Mouse (Mus musculus) heart, embryonic 13.5 days (tissue): ENCODE results near the gene Mycbpap. TPM values are rescaled to one million over a fixed set of nuclear protein-coding genes. Genes with fewer than 3 reads are reported as not detected.

Experiments used
- ATAC-seq: fragments of 200-750 bp; cut with Nextera tagmentation; 2 replicates; pipeline ENCODE4 v1.8.0; 2017; ENCODE audit warnings: moderate TSS enrichment; ENCODE audit not compliant: insufficient number of reproducible peaks, low FRiP score, low TSS enrichment; ENCODE audit errors: extremely low read depth
- H3K27ac ChIP-seq: fragments of 300-500 bp; sonication (generic); replicated peaks from 2 replicates; pipeline ENCODE4 v1.5.1; 2015; ENCODE audit warnings: moderate library complexity, mild to moderate bottlenecking, inconsistent platforms
- H3K27me3 ChIP-seq: fragments of 300-500 bp; sonication (generic); replicated peaks from 2 replicates; pipeline ENCODE4 v1.6.1; 2015; ENCODE audit warnings: mild to moderate bottlenecking, inconsistent platforms
- H3K36me3 ChIP-seq: fragments of 300-500 bp; sonication (generic); 2 replicates; pipeline ENCODE4 v1.6.1; 2015; ENCODE audit warnings: mild to moderate bottlenecking, inconsistent platforms
- H3K4me1 ChIP-seq: fragments of 300-500 bp; sonication (generic); 2 replicates; pipeline ENCODE4 v1.6.1; 2015; ENCODE audit warnings: inconsistent platforms
- H3K4me2 ChIP-seq: fragments of 300-500 bp; sonication (generic); 2 replicates; pipeline ENCODE4 v1.6.1; 2015; ENCODE audit warnings: inconsistent platforms, mild to moderate bottlenecking, moderate library complexity
- H3K4me3 ChIP-seq: fragments of 300-500 bp; sonication (generic); 2 replicates; pipeline ENCODE4 v1.5.1; 2015; ENCODE audit warnings: moderate library complexity, mild to moderate bottlenecking, inconsistent platforms
- H3K9ac ChIP-seq: fragments of 300-500 bp; sonication (generic); 2 replicates; pipeline ENCODE4 v1.6.1; 2015; ENCODE audit warnings: inconsistent platforms, mild to moderate bottlenecking, moderate library complexity
- H3K9me3 ChIP-seq: fragments of 300-500 bp; sonication (generic); 2 replicates; pipeline ENCODE4 v1.6.1; 2016; ENCODE audit warnings: inconsistent platforms
- WGBS: fragments of 180-500 bp; shearing (Covaris S2); methylation state at CpG from one replicate; pipeline ENCODE4 v1.1.7; 2015; ENCODE audit warnings: mixed read lengths; 5-methylcytosine and 5-hydroxymethylcytosine counted together
- polyA plus RNA-seq: library from polyadenylated mRNA; unstranded; fragments of >200 nt; fragmentation: Nextera tagmentation; extraction: Ambion mirVana; gene quantifications from 2 replicates; pipeline ENCODE4 v1.2.1, GENCODE M21; 2015

Mycbpap gene
- polyA plus RNA-seq, 1 experiment from 2014 or later = 5.6 TPM

DNA sequence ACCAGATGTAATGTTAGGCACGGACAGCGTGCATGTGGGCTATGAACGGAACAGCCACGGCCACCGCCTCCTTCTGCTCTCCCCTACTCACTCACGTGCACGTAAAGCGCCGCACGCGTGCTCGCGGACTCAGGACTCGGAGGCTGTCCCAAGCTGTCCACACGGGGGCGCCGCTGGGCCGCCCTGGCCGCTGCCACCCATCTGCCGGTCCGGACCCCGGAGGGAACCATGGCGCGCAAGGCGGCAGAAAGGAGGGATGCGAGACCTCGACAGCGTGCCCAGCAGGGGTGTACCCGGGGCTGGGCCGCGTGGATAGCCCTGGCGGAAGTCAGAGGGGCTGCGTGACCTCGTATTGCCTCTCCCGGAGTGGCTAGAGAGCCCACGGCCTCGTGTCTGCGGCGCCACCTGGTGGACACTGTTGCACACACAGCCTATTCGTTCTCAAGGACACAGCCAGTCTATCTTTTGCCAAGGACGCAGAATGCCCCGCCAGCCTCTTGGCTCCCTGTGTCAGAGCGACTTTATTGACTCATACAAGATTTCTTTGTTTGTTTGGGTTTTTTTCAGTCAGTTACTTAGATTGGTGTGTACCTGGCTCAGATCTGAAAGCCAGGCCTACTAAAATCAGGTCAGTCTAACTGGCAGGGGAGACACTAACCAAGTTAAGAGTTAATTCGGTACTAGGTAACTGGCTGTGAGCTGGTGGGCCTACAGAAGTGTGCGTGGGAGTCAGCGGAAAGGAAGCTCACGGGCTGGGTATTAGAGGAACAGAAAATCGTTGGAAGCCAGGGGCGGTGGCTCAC lies 27.5 kb upstream of the Mycbpap start, which contains the start of gene Rsad1:
Rsad1 (minus strand) TSS at position 368 of the 803 bp plus-strand sequence.
- peak; percentile 73 for ATAC-seq
- Histone ChIP-seq H3K36me3 (peaks cover 5% of the 10 kb centered on the region; the same call in 1 of the 2 replicates), H3K27ac (peak within 1 kb of the TSS; percentile 85), H3K4me2 (peak within 1 kb of the TSS; percentile 90), H3K4me1 (peaks cover 22% of the 10 kb centered on the region), H3K27me3 (no peaks in the 10 kb centered on the region), H3K4me3 (peak within 1 kb of the TSS; percentile 62), H3K9me3 (0 out of 2 replicates have a peak, but pooled peaks cover 4% of the 10 kb centered on the region), H3K9ac (peak within 1 kb of the TSS; percentile 82)
- 3% methylated on average over 49 of the region's 49 CpGs for WGBS

DNA sequence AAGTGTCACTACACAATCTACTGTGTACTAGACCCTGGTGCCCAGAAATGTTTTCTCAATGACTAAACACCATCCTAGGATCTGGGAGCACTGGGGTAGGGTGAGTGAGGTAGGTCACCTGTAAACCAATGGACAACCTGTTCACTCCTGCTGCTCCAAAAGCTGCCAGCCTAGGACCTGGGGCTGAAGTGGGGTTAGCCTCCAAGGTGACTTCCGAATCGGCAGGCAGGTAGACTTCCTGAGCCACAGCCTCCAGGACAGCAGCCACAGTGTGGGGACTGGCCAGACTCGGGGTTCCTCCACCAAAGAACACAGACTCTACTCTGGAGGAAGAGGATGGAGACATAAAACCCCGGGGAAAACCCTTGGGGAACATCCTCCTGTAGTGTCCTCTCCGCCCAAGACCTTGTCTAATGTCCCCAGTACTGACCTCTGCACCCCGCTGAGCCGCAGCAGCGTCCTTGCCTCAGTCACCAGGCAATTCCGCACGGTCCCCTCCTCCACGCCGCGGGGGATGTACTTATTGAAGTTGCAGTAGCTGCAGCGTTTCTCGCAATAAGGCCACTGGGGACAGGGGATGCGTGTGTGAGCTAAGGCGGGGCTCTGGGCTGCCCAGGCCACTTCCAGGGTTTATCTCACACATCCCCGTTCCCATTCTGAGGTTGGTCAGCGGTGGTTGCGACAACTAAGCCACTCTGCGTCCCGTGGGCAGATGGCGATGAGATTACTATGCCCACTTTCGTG lies 26.7 kb upstream of the Mycbpap start:
- ATAC-seq = peak; percentile 16; the same call in 1 of the 2 replicates
- Histone ChIP-seq H3K4me1 (peaks cover 26% of the 10 kb centered on the region), H3K9me3 (0 out of 2 replicates have a peak, but pooled peaks cover 4% of the 10 kb centered on the region), H3K27ac (peak overlapping the region; percentile 85), H3K4me2 (peak overlapping the region; percentile 90), H3K4me3 (peak overlapping the region; percentile 62), H3K36me3 (peaks cover 9% of the 10 kb centered on the region), H3K27me3 (no peaks in the 10 kb centered on the region), H3K9ac (peak overlapping the region; percentile 82)
- WGBS = 9% methylated on average over 24 of the region's 24 CpGs

DNA sequence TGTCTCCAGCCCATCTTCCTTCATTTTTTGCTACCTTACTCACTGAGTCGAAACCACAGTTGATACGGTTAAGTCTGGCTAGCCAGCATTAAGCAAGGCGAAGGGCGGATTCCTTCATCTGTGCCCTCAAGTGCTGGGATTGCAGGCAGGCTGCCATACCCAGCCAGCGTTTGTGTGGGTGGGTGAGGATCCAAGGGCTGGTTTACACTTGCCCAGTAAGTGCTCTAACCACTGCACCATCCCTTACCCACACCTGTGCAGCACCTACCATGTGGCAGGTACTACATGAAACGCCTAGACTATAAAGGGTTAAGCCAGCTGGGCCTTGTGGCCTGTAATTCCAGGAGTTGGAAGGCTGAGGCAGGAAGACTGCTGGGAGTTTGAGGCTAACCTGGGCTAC lies 25.7 kb upstream of the Mycbpap start:
- ATAC-seq = no peak
- no peak overlapping the region for H3K9ac ChIP-seq
- no peak overlapping the region for H3K4me2 ChIP-seq
- 0 out of 2 replicates have a peak, but pooled peaks cover 4% of the 10 kb centered on the region for H3K9me3 ChIP-seq
- H3K36me3 ChIP-seq = peaks cover 16% of the 10 kb centered on the region
- H3K27me3 ChIP-seq = no peaks in the 10 kb centered on the region
- H3K4me1 ChIP-seq = peaks cover 26% of the 10 kb centered on the region
- 90% methylated on average over 6 of the region's 6 CpGs for WGBS
- H3K4me3 ChIP-seq = no peak overlapping the region
- H3K27ac ChIP-seq = no peak overlapping the region

DNA sequence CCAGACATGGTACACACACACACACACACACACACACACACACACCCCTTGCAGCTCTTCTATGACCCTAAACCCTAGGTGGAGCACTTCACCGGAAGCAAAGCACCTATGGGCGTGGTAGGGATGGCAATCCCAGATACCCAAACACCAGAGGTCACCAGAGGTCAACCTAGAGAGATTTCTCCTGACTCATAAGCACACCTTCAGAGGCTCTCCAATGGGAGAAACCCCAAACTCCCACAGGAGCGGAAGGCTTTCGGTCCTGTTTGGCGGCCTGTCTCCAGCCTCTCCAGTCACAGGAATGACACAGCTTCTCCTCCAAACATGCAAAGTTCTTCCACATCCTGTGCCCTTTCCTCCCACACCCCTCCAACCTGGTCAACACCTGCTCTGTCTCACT lies 24.8 kb upstream of the Mycbpap start:
- H3K4me2 ChIP-seq = no peak overlapping the region
- 94% methylated on average over 5 of the region's 5 CpGs for WGBS
- peaks cover 26% of the 10 kb centered on the region for H3K4me1 ChIP-seq
- H3K9me3 ChIP-seq = no peaks in the 10 kb centered on the region
- H3K27ac ChIP-seq = no peak overlapping the region
- no peaks in the 10 kb centered on the region for H3K27me3 ChIP-seq
- H3K4me3 ChIP-seq = no peak overlapping the region
- no peak overlapping the region for H3K9ac ChIP-seq
- H3K36me3 ChIP-seq = peaks cover 20% of the 10 kb centered on the region
- no peak for ATAC-seq

DNA sequence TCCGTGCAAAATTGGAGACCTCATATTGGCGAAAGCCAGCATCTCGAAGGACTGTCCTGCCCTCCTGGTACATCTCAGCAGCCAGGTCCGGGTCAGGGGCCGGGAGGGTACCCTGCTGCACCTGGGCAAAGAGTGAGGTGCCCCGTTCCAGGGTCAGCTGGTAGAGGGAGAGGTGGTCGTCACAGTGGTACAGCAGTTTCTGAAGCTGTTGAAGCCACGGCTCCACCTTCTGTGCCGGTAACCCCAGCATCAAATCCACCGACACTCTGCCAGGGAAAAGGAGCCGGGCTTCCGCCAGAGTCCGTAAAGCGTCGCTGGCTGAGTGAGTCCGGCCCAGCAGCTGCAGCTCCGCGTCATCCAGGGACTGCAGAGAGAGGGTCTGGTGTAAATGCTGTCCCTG lies 22.9 kb upstream of the Mycbpap start:
- Histone ChIP-seq H3K27ac (no peak overlapping the region), H3K9ac (peak overlapping the region; percentile 24)
- no peak for ATAC-seq

DNA sequence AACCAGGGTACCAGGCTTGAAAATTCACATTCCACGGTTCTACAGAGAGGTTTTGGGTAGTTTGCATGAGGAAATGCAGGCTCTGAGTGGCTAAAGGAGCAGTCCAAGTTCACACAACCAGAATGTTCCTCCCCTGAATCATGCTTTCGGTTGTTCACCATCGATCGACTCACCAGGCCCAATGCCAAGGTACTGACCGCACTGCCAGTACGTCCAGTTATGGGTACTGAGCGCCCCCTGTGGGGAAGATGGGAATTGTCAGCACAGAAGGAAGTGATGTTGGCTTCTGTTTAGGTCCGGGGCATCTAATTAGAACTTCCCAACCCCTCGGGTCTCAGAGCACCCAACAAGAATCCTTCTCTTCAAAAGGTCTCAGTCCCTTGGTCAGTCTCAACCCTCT lies 22.4 kb upstream of the Mycbpap start:
- ATAC-seq = no peak
- peak overlapping the region; percentile 24 for H3K9ac ChIP-seq
- 25% methylated on average over 9 of the region's 9 CpGs for WGBS
- peak overlapping the region; percentile 30 for H3K4me3 ChIP-seq
- peaks cover 26% of the 10 kb centered on the region for H3K36me3 ChIP-seq
- H3K4me2 ChIP-seq = peak overlapping the region; percentile 62
- H3K9me3 ChIP-seq = no peaks in the 10 kb centered on the region
- no peaks in the 10 kb centered on the region for H3K27me3 ChIP-seq
- peaks cover 20% of the 10 kb centered on the region for H3K4me1 ChIP-seq
- H3K27ac ChIP-seq = no peak overlapping the region

More for the DNA sequence above, 22.9 kb upstream of the Mycbpap start:
- 42% methylated on average over 18 of the region's 18 CpGs for WGBS
- Histone ChIP-seq H3K4me3 (peak overlapping the region; percentile 30), H3K4me1 (peaks cover 23% of the 10 kb centered on the region), H3K27me3 (no peaks in the 10 kb centered on the region), H3K4me2 (peak overlapping the region; percentile 62), H3K36me3 (peaks cover 26% of the 10 kb centered on the region), H3K9me3 (no peaks in the 10 kb centered on the region)

DNA sequence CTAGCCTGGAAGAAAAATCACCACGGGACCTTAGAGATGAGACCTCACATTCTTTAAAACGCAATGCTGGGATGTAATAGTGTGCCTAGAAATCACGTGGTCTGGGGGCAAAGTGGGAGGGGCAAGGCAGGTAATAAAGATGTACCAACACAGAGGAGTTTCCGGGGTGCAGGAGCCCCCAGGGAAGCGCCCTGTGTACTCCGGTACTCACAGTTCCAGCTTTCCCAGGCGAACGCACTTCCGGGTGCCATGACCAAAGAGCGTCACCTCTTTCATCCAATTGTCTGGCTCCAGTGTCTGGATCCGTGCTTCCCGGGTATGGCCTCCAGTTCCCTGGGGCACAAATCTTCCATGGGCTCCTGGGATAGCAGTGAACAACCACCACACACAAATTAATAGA lies 21.8 kb upstream of the Mycbpap start:
- no peak for ATAC-seq
- peaks cover 26% of the 10 kb centered on the region for H3K36me3 ChIP-seq
- WGBS = 81% methylated on average over 12 of the region's 12 CpGs
- H3K4me2 ChIP-seq = no peak overlapping the region
- no peak overlapping the region for H3K9ac ChIP-seq
- H3K4me1 ChIP-seq = peaks cover 18% of the 10 kb centered on the region
- no peaks in the 10 kb centered on the region for H3K27me3 ChIP-seq
- no peak overlapping the region for H3K27ac ChIP-seq
- no peaks in the 10 kb centered on the region for H3K9me3 ChIP-seq
- H3K4me3 ChIP-seq = no peak overlapping the region

DNA sequence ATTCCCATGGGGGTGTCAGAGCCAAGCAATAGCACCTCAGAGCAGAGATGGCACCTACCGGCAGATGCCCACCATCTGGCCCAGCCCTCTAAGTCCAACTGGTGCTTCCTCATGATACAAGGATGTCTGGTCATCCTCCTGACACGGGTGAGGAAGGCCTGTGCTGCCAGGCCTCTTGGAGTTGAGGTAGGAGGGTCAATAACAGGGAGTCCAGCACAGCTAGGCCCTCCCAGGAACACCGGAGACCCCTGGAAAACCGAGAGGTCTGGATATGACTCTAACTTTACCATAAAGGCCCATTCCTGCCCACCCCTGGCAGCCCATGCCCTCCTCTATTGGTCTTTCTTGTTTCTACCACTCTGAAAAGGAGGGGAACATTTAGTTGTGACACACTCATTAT lies 20.9 kb upstream of the Mycbpap start:
- H3K27me3 ChIP-seq = no peaks in the 10 kb centered on the region
- H3K9me3 ChIP-seq = no peaks in the 10 kb centered on the region
- H3K9ac ChIP-seq = no peak overlapping the region
- no peak for ATAC-seq
- peaks cover 13% of the 10 kb centered on the region for H3K4me1 ChIP-seq
- no peak overlapping the region for H3K4me3 ChIP-seq
- no peak overlapping the region for H3K27ac ChIP-seq
- 91% methylated on average over 4 of the region's 4 CpGs for WGBS
- H3K36me3 ChIP-seq = peaks cover 26% of the 10 kb centered on the region
- H3K4me2 ChIP-seq = no peak overlapping the region

DNA sequence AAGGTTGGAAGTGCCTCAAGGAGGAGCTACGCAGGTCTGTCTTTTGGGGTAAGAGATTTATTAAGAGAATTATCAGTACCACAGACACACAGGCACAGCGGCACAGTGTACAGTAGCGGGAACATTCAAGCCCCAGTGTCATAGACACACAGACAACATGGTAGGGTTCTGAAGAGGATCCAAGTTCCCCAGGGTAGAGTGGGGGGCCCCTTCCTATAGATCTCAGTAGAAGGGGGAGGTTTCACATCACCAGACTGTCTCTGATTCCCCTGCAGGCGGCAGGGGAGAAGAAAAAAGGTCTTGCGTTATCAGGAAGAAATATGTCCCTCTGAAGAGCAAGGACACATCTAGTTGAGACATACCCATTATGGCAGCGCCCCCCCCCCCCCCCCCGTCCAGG lies 18.2 kb upstream of the Mycbpap start:
- no peak overlapping the region for H3K4me3 ChIP-seq
- WGBS = 73% methylated on average over 7 of the region's 7 CpGs
- H3K9me3 ChIP-seq = no peaks in the 10 kb centered on the region; the same call in 1 of the 2 replicates
- no peak for ATAC-seq
- no peaks in the 10 kb centered on the region for H3K27me3 ChIP-seq
- H3K36me3 ChIP-seq = peaks cover 26% of the 10 kb centered on the region
- H3K27ac ChIP-seq = no peak overlapping the region
- no peak overlapping the region for H3K9ac ChIP-seq
- peaks cover 19% of the 10 kb centered on the region for H3K4me1 ChIP-seq
- no peak overlapping the region for H3K4me2 ChIP-seq

DNA sequence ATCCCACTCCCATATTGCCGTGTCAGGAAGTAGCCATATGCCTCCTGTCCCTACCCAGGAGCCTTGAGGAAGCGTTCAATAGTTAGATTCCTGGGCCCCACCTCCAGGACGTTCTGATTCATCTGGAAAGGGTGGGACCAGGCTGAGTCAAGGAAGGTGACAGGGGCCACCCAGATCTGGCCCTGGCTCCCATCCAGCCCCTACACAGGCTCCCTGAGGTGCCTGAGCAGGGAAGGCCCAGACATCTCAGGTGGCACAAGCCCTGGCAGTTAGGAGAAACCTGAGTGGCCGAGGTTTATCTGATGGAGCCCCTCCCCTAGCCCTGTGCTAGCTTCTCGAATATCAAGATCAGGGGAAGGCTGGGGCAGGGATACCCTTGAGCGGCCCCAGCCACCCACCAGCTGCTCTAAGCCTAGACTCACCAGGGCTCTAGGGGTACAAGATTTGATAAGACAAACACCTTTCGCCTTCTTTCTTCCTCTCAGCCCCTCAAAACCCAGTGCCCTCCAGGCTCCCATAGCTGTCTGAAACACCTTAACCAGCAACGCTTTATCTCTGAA lies 17.3 kb upstream of the Mycbpap start:
- Histone ChIP-seq H3K27ac (no peak overlapping the region), H3K4me1 (peaks cover 11% of the 10 kb centered on the region), H3K36me3 (peaks cover 26% of the 10 kb centered on the region), H3K4me3 (no peak overlapping the region), H3K4me2 (no peak overlapping the region), H3K9ac (no peak overlapping the region), H3K9me3 (no peaks in the 10 kb centered on the region; the same call in 1 of the 2 replicates), H3K27me3 (no peaks in the 10 kb centered on the region)
- no peak for ATAC-seq
- WGBS = 44% methylated on average over 8 of the region's 8 CpGs

DNA sequence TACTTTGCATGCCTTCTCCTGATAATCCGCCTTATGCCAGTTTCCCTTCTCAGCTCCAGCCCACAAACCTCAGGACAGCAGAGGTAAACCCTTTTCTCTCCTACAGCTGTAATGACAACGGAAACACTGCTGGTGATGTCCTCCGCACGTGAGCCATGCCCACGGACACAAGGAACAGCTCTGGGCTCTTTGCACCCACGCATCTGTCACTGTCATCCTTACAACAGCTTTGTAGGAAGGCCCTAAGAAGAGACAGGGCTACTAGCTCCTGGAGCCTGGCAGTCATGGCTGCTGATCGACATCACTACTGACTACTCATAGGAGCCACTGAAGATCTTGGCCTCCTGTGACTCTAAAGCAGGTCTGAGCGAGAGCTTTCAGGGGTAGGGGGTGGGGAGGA lies 11.6 kb upstream of the Mycbpap start:
- Histone ChIP-seq H3K27me3 (no peaks in the 10 kb centered on the region), H3K27ac (no peak overlapping the region), H3K9ac (no peak overlapping the region), H3K4me3 (no peak overlapping the region), H3K9me3 (no peaks in the 10 kb centered on the region; the same call in 1 of the 2 replicates), H3K4me2 (no peak overlapping the region), H3K4me1 (peaks cover 9% of the 10 kb centered on the region), H3K36me3 (no peaks in the 10 kb centered on the region)
- no peak for ATAC-seq
- WGBS = 67% methylated on average over 8 of the region's 8 CpGs
